Mouse (Mus musculus): Measurements from ENCODE around the gene Strn. TPM values are rescaled to one million over a fixed set of nuclear protein-coding genes. Genes with fewer than 3 reads are reported as not detected.

Strn gene
- polyA plus RNA-seq, 1 experiment from 2014 or later: 7.7 TPM

- no peak overlapping the region for H3K27ac ChIP-seq (ENCODE audit: low read depth, low read length)
- DNase-seq (ENCODE audit: low spot score): no peak
- H3K36me3 ChIP-seq (ENCODE audit: control insufficient read depth, insufficient read depth, low read length): no peaks in the 10 kb centered on the region
- WGBS: 58% methylated on average over 1 of the region's 1 CpGs
- no peak overlapping the region for H3K4me2 ChIP-seq (ENCODE audit: low read depth)
- no peak overlapping the region for H3K9ac ChIP-seq (ENCODE audit: low read length)
- ATAC-seq (ENCODE audit: insufficient read depth, low FRiP score, low TSS enrichment): no peak
- H3K9me3 ChIP-seq (ENCODE audit: control insufficient read depth, low read length): no peaks in the 10 kb centered on the region
- H3K4me3 ChIP-seq (ENCODE audit: low read depth, low read length): no peak overlapping the region
- no peaks in the 10 kb centered on the region for H3K27me3 ChIP-seq (ENCODE audit: control insufficient read depth, insufficient read depth, low read length)
- H3K4me1 ChIP-seq (ENCODE audit: control insufficient read depth, insufficient read depth, low read length): peaks cover 9% of the 10 kb centered on the region
These were observed 4.9 kb downstream of the Strn start for GRCm38 (mm10) chr17:78732056-78732455.

GRCm38 (mm10) chr17:78726746-78727449 is 10.1 kb downstream of the Strn start:
- Histone ChIP-seq H3K4me1 (ENCODE audit: control insufficient read depth, insufficient read depth, low read length) (no peaks in the 10 kb centered on the region), H3K27ac (ENCODE audit: low read depth, low read length) (no peak overlapping the region), H3K36me3 (ENCODE audit: control insufficient read depth, insufficient read depth, low read length) (no peaks in the 10 kb centered on the region), H3K9me3 (ENCODE audit: control insufficient read depth, low read length) (no peaks in the 10 kb centered on the region), H3K27me3 (ENCODE audit: control insufficient read depth, insufficient read depth, low read length) (no peaks in the 10 kb centered on the region), H3K4me2 (ENCODE audit: low read depth) (no peak overlapping the region), H3K4me3 (ENCODE audit: low read depth, low read length) (no peak overlapping the region), H3K9ac (ENCODE audit: low read length) (no peak overlapping the region)
- no peak for ATAC-seq (ENCODE audit: insufficient read depth, low FRiP score, low TSS enrichment)
- 80% methylated on average over 14 of the region's 14 CpGs for WGBS
- DNase-seq (ENCODE audit: low spot score): no peak

GRCm38 (mm10) chr17:78724461-78725055 is 12.4 kb downstream of the Strn start:
- Histone ChIP-seq H3K4me2 (ENCODE audit: low read depth) (no peak overlapping the region), H3K27ac (ENCODE audit: low read depth, low read length) (no peak overlapping the region), H3K36me3 (ENCODE audit: control insufficient read depth, insufficient read depth, low read length) (no peaks in the 10 kb centered on the region), H3K9me3 (ENCODE audit: control insufficient read depth, low read length) (no peaks in the 10 kb centered on the region), H3K4me3 (ENCODE audit: low read depth, low read length) (no peak overlapping the region), H3K4me1 (ENCODE audit: control insufficient read depth, insufficient read depth, low read length) (no peaks in the 10 kb centered on the region), H3K9ac (ENCODE audit: low read length) (no peak overlapping the region), H3K27me3 (ENCODE audit: control insufficient read depth, insufficient read depth, low read length) (no peaks in the 10 kb centered on the region)
- DNase-seq (ENCODE audit: low spot score): no peak
- no peak for ATAC-seq (ENCODE audit: insufficient read depth, low FRiP score, low TSS enrichment)
- 72% methylated on average over 6 of the region's 6 CpGs for WGBS

GRCm38 (mm10) chr17:78721690-78722089 is 15.3 kb downstream of the Strn start:
- 86% methylated on average over 7 of the region's 7 CpGs for WGBS
- no peak for ATAC-seq (ENCODE audit: insufficient read depth, low FRiP score, low TSS enrichment)

GRCm38 (mm10) chr17:78719086-78719485 is 17.9 kb downstream of the Strn start:
- 95% methylated on average over 13 of the region's 13 CpGs for WGBS
- no peaks in the 10 kb centered on the region for H3K36me3 ChIP-seq (ENCODE audit: control insufficient read depth, insufficient read depth, low read length)
- no peak overlapping the region for H3K9ac ChIP-seq (ENCODE audit: low read length)
- no peak overlapping the region for H3K4me3 ChIP-seq (ENCODE audit: low read depth, low read length)
- no peak overlapping the region for H3K4me2 ChIP-seq (ENCODE audit: low read depth)
- H3K27me3 ChIP-seq (ENCODE audit: control insufficient read depth, insufficient read depth, low read length): no peaks in the 10 kb centered on the region
- ATAC-seq (ENCODE audit: insufficient read depth, low FRiP score, low TSS enrichment) (no peak), DNase-seq (ENCODE audit: low spot score) (no peak)
- H3K27ac ChIP-seq (ENCODE audit: low read depth, low read length): no peak overlapping the region
- no peaks in the 10 kb centered on the region for H3K9me3 ChIP-seq (ENCODE audit: control insufficient read depth, low read length)
- H3K4me1 ChIP-seq (ENCODE audit: control insufficient read depth, insufficient read depth, low read length): no peaks in the 10 kb centered on the region

More at GRCm38 (mm10) chr17:78721690-78722089, 15.3 kb downstream of the Strn start:
- Histone ChIP-seq H3K9me3 (ENCODE audit: control insufficient read depth, low read length) (no peaks in the 10 kb centered on the region), H3K27me3 (ENCODE audit: control insufficient read depth, insufficient read depth, low read length) (no peaks in the 10 kb centered on the region), H3K4me1 (ENCODE audit: control insufficient read depth, insufficient read depth, low read length) (no peaks in the 10 kb centered on the region), H3K36me3 (ENCODE audit: control insufficient read depth, insufficient read depth, low read length) (no peaks in the 10 kb centered on the region), H3K9ac (ENCODE audit: low read length) (no peak overlapping the region), H3K4me3 (ENCODE audit: low read depth, low read length) (no peak overlapping the region), H3K27ac (ENCODE audit: low read depth, low read length) (no peak overlapping the region), H3K4me2 (ENCODE audit: low read depth) (no peak overlapping the region)
- DNase-seq (ENCODE audit: low spot score): no peak

GRCm38 (mm10) chr17:78710258-78710657 is 26.7 kb downstream of the Strn start:
- no peaks in the 10 kb centered on the region for H3K4me1 ChIP-seq (ENCODE audit: control insufficient read depth, insufficient read depth, low read length)
- ATAC-seq (ENCODE audit: insufficient read depth, low FRiP score, low TSS enrichment): no peak
- 86% methylated on average over 2 of the region's 2 CpGs for WGBS

GRCm38 (mm10) chr17:78708422-78708821 is 28.6 kb downstream of the Strn start:
- Histone ChIP-seq H3K4me3 (ENCODE audit: low read depth, low read length) (no peak overlapping the region), H3K27ac (ENCODE audit: low read depth, low read length) (no peak overlapping the region), H3K36me3 (ENCODE audit: control insufficient read depth, insufficient read depth, low read length) (no peaks in the 10 kb centered on the region; the same call in 1 of the 2 replicates), H3K4me2 (ENCODE audit: low read depth) (no peak overlapping the region), H3K9me3 (ENCODE audit: control insufficient read depth, low read length) (0 out of 2 replicates have a peak, but pooled peaks cover 2% of the 10 kb centered on the region), H3K9ac (ENCODE audit: low read length) (no peak overlapping the region), H3K27me3 (ENCODE audit: control insufficient read depth, insufficient read depth, low read length) (no peaks in the 10 kb centered on the region), H3K4me1 (ENCODE audit: control insufficient read depth, insufficient read depth, low read length) (no peaks in the 10 kb centered on the region)
- no peak for ATAC-seq (ENCODE audit: insufficient read depth, low FRiP score, low TSS enrichment)
- 90% methylated on average over 7 of the region's 7 CpGs for WGBS
- no peak for DNase-seq (ENCODE audit: low spot score)

More at GRCm38 (mm10) chr17:78710258-78710657, 26.7 kb downstream of the Strn start:
- no peak overlapping the region for H3K4me3 ChIP-seq (ENCODE audit: low read depth, low read length)
- H3K27me3 ChIP-seq (ENCODE audit: control insufficient read depth, insufficient read depth, low read length): no peaks in the 10 kb centered on the region
- DNase-seq (ENCODE audit: low spot score): no peak
- H3K36me3 ChIP-seq (ENCODE audit: control insufficient read depth, insufficient read depth, low read length): no peaks in the 10 kb centered on the region; the same call in 1 of the 2 replicates
- no peak overlapping the region for H3K9ac ChIP-seq (ENCODE audit: low read length)
- H3K27ac ChIP-seq (ENCODE audit: low read depth, low read length): no peak overlapping the region
- 0 out of 2 replicates have a peak, but pooled peaks cover 2% of the 10 kb centered on the region for H3K9me3 ChIP-seq (ENCODE audit: control insufficient read depth, low read length)
- H3K4me2 ChIP-seq (ENCODE audit: low read depth): no peak overlapping the region

GRCm38 (mm10) chr17:78702988-78703387 is 34.0 kb downstream of the Strn start:
- Histone ChIP-seq H3K9me3 (ENCODE audit: control insufficient read depth, low read length) (0 out of 2 replicates have a peak, but pooled peaks cover 2% of the 10 kb centered on the region), H3K27me3 (ENCODE audit: control insufficient read depth, insufficient read depth, low read length) (no peaks in the 10 kb centered on the region), H3K4me3 (ENCODE audit: low read depth, low read length) (no peak overlapping the region), H3K9ac (ENCODE audit: low read length) (no peak overlapping the region), H3K4me2 (ENCODE audit: low read depth) (no peak overlapping the region), H3K27ac (ENCODE audit: low read depth, low read length) (no peak overlapping the region), H3K4me1 (ENCODE audit: control insufficient read depth, insufficient read depth, low read length) (no peaks in the 10 kb centered on the region), H3K36me3 (ENCODE audit: control insufficient read depth, insufficient read depth, low read length) (no peaks in the 10 kb centered on the region; the same call in 1 of the 2 replicates)
- DNase-seq (ENCODE audit: low spot score) (no peak), ATAC-seq (ENCODE audit: insufficient read depth, low FRiP score, low TSS enrichment) (no peak)
- WGBS: 94% methylated on average over 7 of the region's 7 CpGs

- no peak overlapping the region for H3K4me2 ChIP-seq (ENCODE audit: low read depth)
- no peak overlapping the region for H3K27ac ChIP-seq (ENCODE audit: low read depth, low read length)
- no peaks in the 10 kb centered on the region for H3K4me1 ChIP-seq (ENCODE audit: control insufficient read depth, insufficient read depth, low read length)
- H3K4me3 ChIP-seq (ENCODE audit: low read depth, low read length): no peak overlapping the region
- ATAC-seq (ENCODE audit: insufficient read depth, low FRiP score, low TSS enrichment): no peak
- H3K9ac ChIP-seq (ENCODE audit: low read length): no peak overlapping the region
- H3K36me3 ChIP-seq (ENCODE audit: control insufficient read depth, insufficient read depth, low read length): no peaks in the 10 kb centered on the region
- H3K9me3 ChIP-seq (ENCODE audit: control insufficient read depth, low read length): no peaks in the 10 kb centered on the region
- 92% methylated on average over 1 of the region's 1 CpGs for WGBS
- DNase-seq (ENCODE audit: low spot score): no peak
- no peaks in the 10 kb centered on the region for H3K27me3 ChIP-seq (ENCODE audit: control insufficient read depth, insufficient read depth, low read length)
These were observed 38.0 kb downstream of the Strn start for GRCm38 (mm10) chr17:78698965-78699364.
